Mouse (Mus musculus) yolk sac, embryonic 10.5 days (tissue): Measurements from ENCODE around the gene Olfr876.
"Not testable (repeated sequence)": the region's sequence is repeated elsewhere in the genome, so short reads cannot be mapped to it uniquely, and the experiment has no call there.

ENCODE experiments used
- DNase-seq: peaks from one replicate; pipeline ENCODE4 v3.0.0-alpha.2; 2017; ENCODE audit warnings: low spot score

The Olfr876 gene

DNA sequence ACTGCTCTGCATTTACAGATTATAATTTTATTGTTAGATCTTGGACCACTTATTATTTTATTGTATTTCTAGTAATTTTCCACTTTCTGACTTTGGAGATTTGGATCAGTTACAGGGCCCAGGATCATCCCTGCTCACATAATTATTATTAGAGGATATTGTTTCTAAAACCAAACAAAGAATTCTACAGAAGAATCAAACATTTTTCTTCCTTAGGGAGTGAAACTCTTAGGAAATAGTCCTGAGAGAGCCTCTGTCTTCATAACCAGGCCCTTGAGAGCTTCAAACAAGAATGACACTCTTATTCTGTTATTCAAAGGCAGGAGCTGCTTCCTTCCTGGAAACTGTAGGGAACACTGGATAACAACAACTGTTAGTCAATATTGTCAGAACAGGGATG lies at the start of gene Olfr876:
Gene Olfr876 (plus strand): TSS at position 301 of the 400 bp plus-strand sequence.
- no peak for DNase-seq

DNA sequence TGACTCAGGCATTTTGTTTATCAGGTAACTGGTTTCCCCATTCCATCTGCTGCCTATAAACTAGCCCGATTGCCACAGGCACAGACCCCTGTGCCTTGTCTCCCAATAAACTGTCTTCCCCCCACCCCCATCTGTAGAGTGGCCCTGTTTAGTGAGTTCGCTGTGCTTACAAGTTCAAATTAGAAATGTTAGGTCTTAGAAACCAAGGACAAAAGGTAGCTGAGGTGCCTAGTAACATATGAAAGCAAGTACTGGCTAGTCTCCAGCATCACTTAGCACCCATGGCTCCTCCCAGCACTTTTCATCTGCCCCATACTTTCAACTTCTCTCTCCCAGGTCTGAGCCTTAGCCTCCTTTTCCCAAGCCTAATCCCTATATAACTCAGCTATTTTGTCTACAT lies 41.1 kb upstream of the Olfr876 start:
- DNase-seq, result no peak

DNA sequence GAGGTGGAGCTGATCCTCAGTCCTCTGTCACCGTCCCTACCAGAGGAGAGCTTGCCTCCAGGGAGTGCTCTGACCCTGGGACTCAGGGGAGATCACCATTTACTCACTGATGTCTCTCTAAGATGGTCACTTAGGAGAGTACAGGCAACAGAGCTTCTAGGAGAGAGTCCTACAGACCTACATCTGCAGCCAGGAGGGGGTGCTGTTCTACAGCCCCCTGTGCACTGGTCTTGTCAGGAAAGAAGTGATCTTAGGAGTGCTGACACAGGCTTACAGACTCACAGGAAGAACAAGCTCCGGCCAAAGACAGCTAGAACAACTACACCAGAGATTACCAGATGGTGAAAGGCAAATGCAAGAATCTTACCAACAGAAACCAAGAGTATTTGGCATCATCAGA lies 40.3 kb upstream of the Olfr876 start:
- no peak for DNase-seq

DNA sequence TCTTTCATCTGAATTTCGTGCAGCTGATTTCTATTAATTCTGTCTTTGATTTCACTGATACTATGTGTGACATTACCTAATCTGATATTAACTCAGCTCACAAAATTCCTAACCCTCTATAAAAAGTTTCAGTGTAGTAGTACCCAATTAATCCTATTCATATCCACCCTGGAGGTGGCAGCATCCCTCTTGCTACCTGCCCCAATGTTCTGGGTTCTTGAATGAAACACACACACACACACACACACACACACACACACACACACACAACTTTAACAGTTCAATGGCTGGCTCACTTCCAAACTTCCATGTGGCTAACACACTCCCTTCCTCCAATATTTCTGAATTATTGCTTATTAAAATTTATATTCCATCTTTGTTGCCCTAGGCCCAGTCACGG lies 32.2 kb upstream of the Olfr876 start:
- no peak for DNase-seq

- DNase-seq, result no peak
Measured at GRCm38 (mm10) chr9:37771759-37772158, 31.1 kb upstream of the Olfr876 start, which contains the start of gene Olfr875. Olfr875 (plus strand) TSS chr9:37771857.

- peak; percentile 34 for DNase-seq
Measured at GRCm38 (mm10) chr9:37782766-37783260, 20.0 kb upstream of the Olfr876 start.

DNA sequence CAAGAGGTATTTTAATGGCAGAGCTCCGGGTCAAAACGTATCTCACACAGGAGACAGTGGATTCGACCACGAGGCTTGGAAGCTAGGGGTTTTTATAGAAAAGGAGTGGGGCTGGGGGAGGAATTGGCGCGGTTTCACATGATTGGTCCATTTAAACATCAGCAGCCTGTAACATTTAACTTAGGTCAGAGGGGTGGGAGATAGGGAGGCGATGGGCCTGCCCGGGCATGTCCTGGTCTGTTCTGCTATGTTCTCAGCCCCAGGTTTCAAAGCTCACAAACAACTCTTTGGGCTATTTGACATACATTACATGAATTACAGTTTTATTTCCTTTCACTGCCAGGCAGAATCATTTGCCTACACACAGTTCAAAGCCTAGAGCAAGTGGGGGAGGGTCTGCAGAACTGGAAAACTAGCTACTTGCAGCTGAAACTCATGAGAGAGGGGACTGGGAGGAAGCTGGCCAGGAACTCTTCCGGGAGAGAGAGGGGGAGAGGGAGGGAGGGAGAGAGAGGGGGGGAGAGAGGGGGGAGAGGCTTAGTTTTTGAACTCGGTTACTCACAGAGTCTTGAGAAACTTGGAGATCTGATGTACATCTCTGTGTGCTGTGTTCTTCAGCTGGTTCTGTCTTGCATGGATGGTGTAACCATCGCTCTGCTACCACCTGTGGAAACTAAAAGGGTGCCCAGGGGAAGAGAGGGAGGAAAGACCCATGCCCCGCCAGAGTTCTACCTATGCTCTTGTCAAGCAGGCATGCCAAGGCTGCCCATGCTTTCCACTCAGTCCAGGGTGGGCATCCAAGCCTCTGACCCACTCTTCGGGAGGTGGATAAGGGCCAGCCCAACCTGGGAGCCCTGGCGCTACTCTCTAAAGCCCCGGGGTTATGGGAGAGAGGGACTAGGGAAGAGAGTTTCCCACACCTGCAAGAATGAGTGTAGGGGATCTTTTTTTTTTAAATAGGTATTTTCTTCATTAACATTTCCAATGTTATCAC lies 19.1 kb upstream of the Olfr876 start:
- DNase-seq, result not testable (repeated sequence)

DNA sequence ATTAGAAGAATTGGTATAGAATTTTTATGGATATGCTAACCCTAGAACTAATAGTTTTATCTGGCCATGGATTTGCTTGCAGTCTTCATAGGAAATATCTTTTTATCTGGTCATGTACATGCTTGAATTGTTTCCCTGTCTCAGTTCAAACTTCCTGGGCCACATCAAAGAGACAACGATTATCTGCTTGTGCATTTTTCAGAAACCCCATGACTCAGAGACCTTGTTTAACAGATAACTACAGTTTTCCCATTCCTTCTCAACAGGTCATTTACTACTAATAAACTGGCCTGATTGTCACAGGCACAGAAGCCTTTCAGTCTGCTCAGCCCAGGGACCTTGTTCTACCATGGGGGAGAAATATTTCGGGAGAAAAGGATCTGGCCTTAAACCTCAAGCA lies 16.4 kb upstream of the Olfr876 start:
- DNase-seq, result no peak

DNA sequence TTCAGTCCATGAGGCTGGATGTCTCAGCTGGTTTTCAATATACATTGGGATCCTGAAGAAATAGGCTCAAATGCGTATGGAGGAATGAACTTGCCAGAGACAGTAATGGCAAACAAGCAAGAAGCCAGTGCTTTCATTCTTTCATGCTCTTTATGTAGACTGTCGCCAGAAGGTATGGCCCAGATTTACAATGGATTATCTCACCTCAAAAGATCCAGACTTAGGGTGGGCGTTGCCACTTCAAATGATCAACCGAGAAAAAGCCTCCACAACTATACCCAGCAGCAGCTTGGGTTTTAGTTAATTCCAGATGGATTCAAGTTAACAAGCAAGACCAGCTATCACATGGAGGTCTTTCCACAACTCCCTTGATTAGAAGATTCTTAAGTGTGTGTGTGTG lies 776 bp upstream of the Olfr876 start:
- DNase-seq, result no peak

DNA sequence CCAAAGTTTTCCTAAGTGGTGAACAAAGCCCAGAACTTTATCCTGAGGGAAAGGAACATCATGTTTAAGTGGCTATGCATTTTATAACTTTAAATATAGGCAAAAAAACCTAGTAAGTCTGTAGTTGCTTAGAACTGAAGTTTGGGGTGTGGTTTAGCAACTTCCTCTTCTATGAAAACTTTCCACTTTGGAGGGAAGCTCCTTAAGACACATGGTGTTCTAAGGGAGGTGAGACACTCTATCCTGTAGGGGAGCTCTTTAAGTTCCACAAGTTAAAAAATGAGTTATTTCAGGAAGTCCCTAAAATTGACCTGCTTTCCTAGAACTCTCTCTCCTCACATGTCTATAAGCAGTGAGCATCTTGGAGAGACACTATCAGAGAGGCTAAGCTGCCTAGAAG lies 4.4 kb downstream of the Olfr876 start:
- no peak for DNase-seq

DNA sequence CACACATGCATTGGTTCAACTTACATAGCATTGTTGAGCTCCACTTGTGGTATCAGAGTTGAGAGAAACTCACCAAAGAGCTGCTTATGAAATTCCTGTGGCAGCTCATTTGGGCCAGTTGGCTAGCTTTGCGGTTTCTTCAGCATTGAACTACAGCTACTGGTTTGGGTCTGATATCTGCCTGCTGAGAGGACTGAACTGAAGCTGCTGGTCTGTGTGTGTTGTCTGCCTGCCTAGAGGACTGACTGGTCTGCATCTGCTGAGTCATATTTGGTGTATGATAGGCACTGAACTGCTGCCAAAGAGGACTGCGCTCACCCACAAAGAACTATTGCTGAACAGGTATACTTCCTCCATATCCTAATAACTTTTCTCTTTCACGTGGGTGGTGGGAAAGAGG lies 5.6 kb downstream of the Olfr876 start:
- DNase-seq, result no peak

GRCm38 (mm10) chr9:37808976-37809375 lies 6.1 kb downstream of the Olfr876 start:
- no peak for DNase-seq

DNA sequence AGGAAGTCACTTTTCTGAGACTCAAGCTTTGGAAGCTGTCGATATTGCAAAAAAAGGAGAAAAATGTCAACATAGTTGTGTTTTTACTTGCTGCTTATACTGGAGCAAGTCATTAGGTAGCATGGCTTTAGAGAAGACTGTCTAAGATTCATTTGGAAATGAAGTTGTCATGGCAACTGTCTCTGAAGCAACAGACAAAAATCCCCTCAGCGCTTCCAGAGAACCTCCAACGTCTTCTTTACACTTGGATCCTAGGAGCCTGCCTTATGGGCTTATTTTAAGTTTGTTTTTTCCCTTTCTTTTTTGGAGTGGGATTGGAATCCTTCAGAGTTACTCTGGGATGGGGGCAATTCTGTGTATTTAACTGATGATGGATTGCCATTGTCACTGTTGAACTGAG lies 11.9 kb downstream of the Olfr876 start:
- DNase-seq, result no peak

- no peak for DNase-seq
Measured at GRCm38 (mm10) chr9:37829881-37830280, 27.1 kb downstream of the Olfr876 start.

GRCm38 (mm10) chr9:37833341-37833740 lies 30.5 kb downstream of the Olfr876 start:
- no peak for DNase-seq

- no peak for DNase-seq
Measured at GRCm38 (mm10) chr9:37849267-37849666, 46.4 kb downstream of the Olfr876 start.

GRCm38 (mm10) chr9:37853969-37854368 lies 51.1 kb downstream of the Olfr876 start, which contains the start of gene Olfr877:
Olfr877 (plus strand) TSS chr9:37854269.
- no peak for DNase-seq
